Mouse (Mus musculus) heart, postnatal 10 days (tissue): ENCODE measurements around the gene Scrn2. TPM values are rescaled to one million over a fixed set of nuclear protein-coding genes. Genes with fewer than 3 reads are reported as not detected.

Source experiments
- DNase-seq, 2 experiments: peaks; one replicate each; pipeline ENCODE4 v3.0.0; 2021
- intact Hi-C: fragments of 180-260 bp; cut with DNase I; formaldehyde crosslinking; loops from one replicate; pipeline ENCODE4 v1.15.1; 2025
- total RNA-seq, 2 experiments: library from RNA; stranded (reverse); gene quantifications; 2 replicates each; pipeline ENCODE4 v1.2.3; 2021

The Scrn2 gene
- total RNA-seq, 2 experiments from 2014 or later = 11.3 to 16.1 TPM

GRCm38 (mm10) chr11:97049492-97050085 lies 19.9 kb downstream of the Scrn2 start:
- intact Hi-C loops = no loop called here
- DNase-seq = no peak

GRCm38 (mm10) chr11:97050216-97050943 lies 20.6 kb downstream of the Scrn2 start, which contains the start of gene Osbpl7:
Gene Osbpl7 (plus strand): TSS chr11:97050628.
- peak; percentile 80 to 81 for DNase-seq
- intact Hi-C loops = no loop called here

GRCm38 (mm10) chr11:97050944-97051586 lies 21.3 kb downstream of the Scrn2 start:
- intact Hi-C loops = no loop called here
- DNase-seq = no peak

GRCm38 (mm10) chr11:97052219-97052646 lies 22.5 kb downstream of the Scrn2 start:
- DNase-seq = no peak
- intact Hi-C loops = no loop called here

GRCm38 (mm10) chr11:97063274-97063920 lies 33.7 kb downstream of the Scrn2 start:
- intact Hi-C loops = no loop called here
- DNase-seq = no peak

GRCm38 (mm10) chr11:97063921-97064295 lies 34.2 kb downstream of the Scrn2 start:
- no peak for DNase-seq
- intact Hi-C loops = no loop called here

- intact Hi-C loops = no loop called here
- no peak for DNase-seq
Measured at GRCm38 (mm10) chr11:97065538-97066295, 36.0 kb downstream of the Scrn2 start.

- intact Hi-C loops = no loop called here
Measured at GRCm38 (mm10) chr11:97066656-97067360, 37.1 kb downstream of the Scrn2 start.

GRCm38 (mm10) chr11:97069333-97069732 lies 39.6 kb downstream of the Scrn2 start:
- DNase-seq = no peak
- intact Hi-C loops = no loop called here

More at GRCm38 (mm10) chr11:97066656-97067360, 37.1 kb downstream of the Scrn2 start:
- no peak for DNase-seq

GRCm38 (mm10) chr11:97069770-97070169 lies 40.0 kb downstream of the Scrn2 start:
- intact Hi-C loops = loop anchor here (10.0 kb wide), 1 partner anchor 255 kb away; no protein-coding TSS in a partner anchor
- no peak for DNase-seq

- DNase-seq = peak; percentile 63 to 77
- intact Hi-C loops = loop anchor here (10.0 kb wide), 1 partner anchor 254 kb away; no protein-coding TSS in a partner anchor
Measured at GRCm38 (mm10) chr11:97071129-97071528, 41.4 kb downstream of the Scrn2 start.

- intact Hi-C loops = loop anchor here (2.0 to 10.0 kb wide), 3 partner anchors 74 to 252 kb away; no protein-coding TSS in a partner anchor
- peak; percentile 56 to 75 for DNase-seq
Measured at GRCm38 (mm10) chr11:97072533-97072932, 42.8 kb downstream of the Scrn2 start.

GRCm38 (mm10) chr11:97074235-97074634 lies 44.5 kb downstream of the Scrn2 start:
- DNase-seq = no peak
- intact Hi-C loops = loop anchor here (10.0 kb wide), 1 partner anchor 251 kb away; no protein-coding TSS in a partner anchor

- peak; percentile 29 to 47 for DNase-seq
- intact Hi-C loops = loop anchor here (10.0 kb wide), 1 partner anchor 246 kb away; no protein-coding TSS in a partner anchor
Measured at GRCm38 (mm10) chr11:97078751-97079150, 49.0 kb downstream of the Scrn2 start.

- intact Hi-C loops = no loop called here
- no peak for DNase-seq
Measured at GRCm38 (mm10) chr11:97080291-97080690, 50.6 kb downstream of the Scrn2 start.

- intact Hi-C loops = no loop called here
- DNase-seq = peak; percentile 28 to 62
Measured at GRCm38 (mm10) chr11:97082977-97083376, 53.2 kb downstream of the Scrn2 start.
